Mouse (Mus musculus) cerebellum, adult (tissue): ENCODE results near the gene Cacng5.

ENCODE experiments used
- ATAC-seq: cut with Nextera tagmentation; 2 replicates; pipeline ENCODE4 v1.9.2; 2017; ENCODE audit warnings: mild to moderate bottlenecking, moderate library complexity, mixed read lengths; ENCODE audit not compliant: insufficient number of reproducible peaks, low FRiP score, low TSS enrichment

Gene Cacng5

DNA sequence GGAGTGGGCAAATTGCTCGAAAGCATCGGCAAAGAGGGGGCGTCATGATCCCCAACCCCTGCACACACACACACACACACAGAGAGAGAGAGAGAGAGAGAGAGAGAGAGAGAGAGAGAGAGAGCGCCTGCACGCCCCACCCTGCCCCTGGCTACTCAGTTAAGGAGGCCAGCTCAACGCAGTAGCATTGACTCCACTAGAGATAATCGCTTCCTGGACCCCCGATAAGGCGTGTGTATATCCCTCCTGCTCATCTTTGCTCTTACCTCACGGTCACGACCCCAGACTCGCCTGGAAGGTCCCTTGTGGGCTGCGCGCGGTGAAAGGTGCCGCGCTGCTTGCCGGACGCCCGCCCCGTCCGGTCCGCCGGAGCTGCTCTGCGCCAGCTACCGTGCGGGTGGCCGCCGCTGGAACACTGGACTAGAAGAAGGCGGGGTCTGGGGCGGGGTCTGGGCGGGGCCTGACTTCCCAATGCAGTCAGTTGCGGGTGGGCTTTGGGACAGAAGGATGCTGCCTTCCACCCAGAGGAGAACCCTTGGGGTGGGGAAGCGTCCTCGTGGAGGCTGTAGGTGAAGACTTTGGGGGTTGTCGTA is at the start of gene Cacng5:
Cacng5 (minus strand) TSS at position 422 of the 593 bp plus-strand sequence.
- no peak for ATAC-seq

DNA sequence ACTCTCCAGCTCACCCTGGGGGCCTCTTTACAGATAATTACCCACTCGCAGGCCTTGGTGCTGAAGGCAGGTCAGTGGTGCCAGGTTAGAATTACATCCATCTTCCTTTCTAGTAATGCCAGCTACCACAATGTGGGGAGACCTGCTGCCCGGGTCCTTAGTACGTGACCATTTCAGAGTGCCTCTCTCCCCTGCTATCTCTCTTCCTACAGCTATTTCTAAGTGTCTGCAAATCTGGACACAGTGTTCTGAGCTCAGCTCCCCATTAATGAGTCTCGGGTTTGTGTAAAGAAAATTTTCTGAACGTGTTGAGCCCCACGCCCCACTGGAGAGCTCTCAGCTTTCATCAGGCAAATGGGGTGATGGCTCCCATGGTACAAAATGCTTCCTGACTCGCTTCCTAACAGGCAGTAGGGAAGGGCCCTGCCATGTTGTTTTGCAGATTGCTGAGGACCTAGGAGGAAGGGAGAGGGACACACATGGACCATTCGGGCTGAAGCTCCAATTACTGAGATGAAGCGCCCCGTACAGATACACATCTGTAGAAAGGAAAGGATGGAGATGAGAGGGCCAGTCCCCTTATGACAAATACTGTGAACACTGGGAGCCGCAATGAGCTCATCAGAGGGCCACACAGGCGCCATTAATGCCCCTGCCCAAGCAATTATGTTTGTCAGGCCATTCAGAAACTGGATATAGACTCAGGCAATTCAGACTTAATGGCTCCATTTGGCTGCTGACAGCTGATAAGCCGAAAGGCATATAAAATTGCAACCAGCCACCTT is 42.9 kb upstream of the Cacng5 start:
- ATAC-seq: no peak

DNA sequence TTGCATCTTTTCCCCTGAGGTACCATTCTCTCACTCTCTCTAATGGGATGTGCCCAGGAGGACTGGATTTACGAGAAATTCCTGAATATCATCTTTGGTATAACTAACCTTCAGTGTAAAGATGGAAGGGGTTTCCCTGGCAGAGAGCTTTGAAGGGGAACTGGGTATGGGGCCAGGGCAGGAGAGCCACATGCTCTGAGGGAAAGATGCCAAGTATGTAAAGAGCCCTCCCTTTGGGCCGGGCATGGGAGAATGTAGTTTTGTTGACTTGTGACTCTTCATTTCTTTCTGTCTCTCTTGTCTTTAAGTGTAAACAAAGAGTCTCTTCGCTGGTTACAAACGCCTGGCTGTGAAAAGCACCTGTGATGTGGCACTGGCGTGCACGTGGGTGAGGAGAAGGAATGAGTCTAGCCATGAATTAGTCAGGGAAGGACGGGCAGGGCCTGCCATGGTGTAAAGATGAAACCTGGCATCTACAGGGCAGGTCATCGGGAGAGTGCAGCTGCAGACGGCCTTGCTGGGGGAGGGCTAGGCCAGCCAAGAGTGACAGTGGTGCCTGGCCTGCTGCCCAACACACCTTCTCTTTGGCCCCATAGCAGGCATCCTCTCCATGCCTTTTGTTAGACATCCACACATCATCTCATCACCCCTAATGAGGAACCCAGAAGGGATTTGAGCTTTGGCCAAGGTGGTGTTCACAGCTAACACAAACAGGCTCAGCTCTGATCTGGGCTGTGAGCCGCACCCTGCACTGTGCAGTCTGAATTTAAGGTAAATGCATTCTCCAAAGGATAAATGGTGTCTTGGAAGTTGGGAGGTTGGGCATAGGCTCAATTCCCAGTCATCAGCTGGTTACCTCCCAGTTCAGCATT is 40.6 kb upstream of the Cacng5 start:
- ATAC-seq: no peak

DNA sequence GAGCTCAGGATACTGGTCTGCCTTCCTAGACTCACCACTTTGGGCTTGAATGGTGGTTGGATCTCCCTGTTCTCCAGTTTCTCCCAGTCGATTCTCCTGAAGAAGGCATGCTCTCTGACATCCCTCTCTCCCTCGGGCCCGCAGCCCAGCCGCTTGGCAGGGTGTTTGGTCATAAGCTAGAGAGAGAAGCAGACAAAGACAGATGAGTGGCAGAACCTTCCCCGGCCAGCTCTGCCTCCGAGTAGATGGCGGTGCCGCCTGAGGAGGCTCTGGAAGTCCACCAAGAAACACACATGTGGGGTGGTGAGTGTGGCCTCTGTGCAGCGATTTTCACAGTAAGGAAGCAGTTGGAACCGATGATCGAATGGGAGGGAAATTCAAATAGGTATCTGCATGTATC is 36.6 kb upstream of the Cacng5 start:
- ATAC-seq: peak; percentile 36; the same call in 1 of the 2 replicates

DNA sequence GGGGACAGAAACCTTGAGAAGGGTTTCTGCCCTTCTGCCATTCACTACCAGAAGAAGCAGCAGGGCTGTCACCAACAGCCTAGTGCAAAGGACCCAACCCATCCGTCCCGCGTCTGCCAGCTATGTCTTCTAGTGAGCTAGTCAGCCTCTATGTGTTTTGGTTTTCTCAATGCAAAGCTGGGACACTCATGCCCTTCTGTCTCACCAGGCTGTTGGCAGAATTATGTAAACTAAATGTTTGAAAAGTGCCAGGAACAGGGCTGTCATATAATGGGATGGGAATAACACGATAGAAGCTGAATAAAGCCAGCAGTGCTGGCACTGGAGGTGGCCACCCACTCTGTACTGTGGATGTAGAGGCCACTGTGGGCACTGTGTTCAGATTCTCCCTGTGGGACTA is 35.8 kb upstream of the Cacng5 start:
- no peak for ATAC-seq

DNA sequence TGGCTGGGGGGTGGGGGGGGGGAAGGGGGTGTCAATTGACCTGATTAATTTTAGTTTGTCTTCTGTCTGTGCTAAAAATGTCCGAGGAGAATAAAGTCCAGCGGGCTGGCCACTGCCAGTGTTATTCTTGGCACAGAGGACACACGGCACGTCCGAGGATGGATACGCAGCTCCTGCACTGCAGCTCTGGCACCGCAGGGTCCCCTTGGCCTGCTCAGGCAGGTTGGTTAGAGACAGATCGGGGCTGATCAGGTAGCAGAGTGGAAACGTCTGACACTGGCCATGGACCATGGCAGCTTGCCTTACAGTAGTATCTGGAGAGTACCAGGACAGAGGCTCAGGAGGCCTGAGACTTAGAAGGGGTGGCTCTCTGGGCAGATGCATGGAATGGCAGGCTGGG is 35.4 kb upstream of the Cacng5 start:
- ATAC-seq: no peak

DNA sequence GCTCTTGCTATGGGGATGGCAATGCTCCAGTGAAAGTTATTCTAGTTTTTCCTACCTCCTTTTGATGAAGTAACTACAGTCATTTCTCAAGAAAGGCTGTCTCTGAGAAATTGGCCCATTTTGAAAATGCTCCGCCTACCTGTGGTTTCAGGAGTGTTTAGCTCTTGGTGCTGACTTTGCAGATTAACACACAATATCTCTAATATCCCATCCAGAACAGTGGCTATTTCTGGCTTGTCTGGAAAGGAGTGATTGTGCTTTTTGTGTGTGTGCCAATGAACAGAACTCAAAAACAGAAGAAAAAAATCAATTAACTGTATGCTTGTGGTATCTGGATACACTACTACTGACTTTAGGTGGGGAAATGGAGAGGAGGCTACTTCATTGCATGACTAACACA is 33.1 kb upstream of the Cacng5 start:
- no peak for ATAC-seq

DNA sequence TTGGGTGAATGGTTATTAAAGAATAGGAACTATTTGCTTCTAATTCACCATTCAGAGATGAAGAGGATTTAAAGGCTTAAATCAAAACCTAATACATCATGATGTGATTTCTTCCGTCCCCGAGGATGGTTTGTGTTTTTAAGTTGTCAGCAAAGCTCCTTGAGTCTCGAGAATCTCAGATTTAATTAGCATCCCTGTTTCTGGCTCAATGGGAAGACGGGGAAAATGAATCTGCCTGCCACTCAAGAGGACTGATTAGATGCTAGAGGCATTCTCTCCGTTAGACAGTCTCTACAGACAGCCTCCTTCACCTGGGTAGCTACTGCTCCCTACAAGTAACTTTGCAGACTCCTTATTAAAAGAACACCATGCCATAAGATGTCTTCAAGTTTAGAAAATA is 32.0 kb upstream of the Cacng5 start:
- ATAC-seq: no peak

DNA sequence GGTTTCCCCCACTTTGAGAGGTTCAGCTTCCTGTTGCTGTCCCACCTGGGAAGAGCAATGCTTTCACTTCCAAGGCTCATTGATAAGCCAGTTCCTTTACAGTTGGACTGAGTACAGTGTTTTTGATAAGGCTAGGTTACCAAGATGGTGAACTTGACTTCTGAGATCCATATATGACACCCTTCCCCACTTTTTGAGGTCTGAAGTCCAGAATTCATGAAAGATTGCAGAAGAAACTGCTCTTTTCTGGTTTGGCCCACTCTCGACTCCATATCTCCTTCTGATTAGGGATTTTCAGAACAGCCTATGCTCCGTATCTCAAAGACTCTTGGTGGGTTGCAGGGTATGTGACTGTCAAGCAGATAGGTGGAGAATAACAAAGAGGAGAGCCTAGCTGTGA is 22.1 kb upstream of the Cacng5 start:
- ATAC-seq: no peak

DNA sequence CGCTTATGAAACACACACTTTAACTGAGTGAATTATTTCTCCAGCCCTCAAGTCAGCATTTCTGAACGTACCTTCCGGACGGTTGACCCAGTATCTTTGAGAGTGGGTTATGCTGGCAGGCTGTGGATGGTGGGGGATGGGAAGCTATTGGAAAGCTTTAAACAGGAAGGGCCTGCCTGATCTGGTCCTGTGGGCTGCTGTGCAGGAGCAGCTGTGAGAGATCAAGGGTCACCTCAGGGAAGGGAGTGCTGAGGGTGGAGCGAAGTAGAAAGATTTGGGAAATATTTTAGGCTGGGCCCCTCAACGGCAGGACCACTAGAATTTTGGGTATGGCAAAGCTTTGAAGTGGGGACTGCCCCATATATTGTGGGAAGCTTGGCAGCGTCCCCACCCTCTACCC is 16.9 kb upstream of the Cacng5 start:
- ATAC-seq: no peak

DNA sequence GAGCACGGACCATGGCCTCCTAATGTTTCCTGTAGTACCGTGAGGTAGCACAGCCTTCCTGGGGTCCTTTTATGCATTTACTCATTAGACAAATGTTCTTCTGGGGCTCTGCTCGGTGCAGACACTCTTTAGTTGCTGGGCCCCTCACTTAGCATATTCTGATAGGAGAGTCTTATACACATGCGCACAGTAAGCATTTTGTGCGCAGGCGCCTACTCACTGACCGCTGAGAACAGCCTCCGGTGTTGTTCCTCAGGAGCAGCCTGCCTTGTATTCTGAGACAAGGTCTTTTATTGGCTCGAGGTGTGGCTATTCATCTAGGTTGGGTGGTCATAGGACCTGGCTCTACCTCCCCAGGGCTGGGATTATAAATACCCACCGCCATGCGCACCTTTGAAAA is 16.4 kb upstream of the Cacng5 start:
- ATAC-seq: no peak

DNA sequence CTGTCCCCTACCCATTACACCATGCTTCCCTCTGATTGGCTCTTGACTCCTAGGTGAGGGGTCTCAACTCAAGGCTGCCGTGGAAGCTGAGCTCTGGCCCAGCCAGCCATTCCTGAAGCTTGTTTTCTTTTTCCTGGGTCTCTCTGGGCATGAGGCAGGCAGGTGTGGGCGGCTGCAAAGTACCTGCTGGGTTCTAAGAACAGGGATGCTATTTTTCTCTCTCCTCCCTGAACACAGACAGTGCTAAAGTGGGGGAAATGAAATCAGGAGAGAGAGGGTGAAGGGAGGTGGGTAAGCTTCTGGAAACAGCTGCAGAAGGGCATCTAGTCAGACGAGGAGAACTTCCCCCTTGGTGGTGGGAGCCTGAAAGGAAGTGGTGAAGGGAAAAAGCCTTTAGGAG is 14.9 kb upstream of the Cacng5 start:
- ATAC-seq: no peak

DNA sequence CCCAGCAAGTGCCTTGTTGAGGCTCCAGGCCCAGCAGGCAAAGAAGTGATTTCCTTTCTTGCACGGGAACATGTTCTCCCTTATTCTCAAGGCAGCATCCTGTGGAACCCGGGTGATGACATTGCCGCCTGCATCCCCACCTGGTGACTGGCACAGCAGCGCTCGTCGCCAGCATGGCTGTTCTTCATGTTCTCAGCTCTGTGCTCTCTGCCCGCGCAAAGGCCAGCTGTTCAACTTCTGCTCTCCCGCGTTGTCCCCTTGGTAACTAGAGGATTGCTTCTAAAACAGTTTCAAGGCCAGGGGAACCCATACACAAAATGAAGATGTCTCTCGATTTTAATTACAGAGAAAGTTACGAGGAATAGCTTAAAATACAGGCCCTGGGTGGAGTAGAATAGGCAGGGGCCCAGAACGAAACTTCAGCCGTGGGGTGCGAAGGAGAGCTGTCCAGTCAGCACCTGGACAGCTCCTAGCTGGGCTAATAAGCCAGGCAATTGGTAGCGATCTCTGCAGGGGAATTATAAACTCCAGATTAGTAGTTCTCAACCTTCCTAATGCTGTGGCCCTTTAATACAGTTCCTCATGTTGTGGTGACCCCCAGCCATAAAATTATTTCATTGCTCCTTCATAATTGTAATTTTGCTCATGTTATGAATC is 5.1 kb upstream of the Cacng5 start:
- no peak for ATAC-seq

DNA sequence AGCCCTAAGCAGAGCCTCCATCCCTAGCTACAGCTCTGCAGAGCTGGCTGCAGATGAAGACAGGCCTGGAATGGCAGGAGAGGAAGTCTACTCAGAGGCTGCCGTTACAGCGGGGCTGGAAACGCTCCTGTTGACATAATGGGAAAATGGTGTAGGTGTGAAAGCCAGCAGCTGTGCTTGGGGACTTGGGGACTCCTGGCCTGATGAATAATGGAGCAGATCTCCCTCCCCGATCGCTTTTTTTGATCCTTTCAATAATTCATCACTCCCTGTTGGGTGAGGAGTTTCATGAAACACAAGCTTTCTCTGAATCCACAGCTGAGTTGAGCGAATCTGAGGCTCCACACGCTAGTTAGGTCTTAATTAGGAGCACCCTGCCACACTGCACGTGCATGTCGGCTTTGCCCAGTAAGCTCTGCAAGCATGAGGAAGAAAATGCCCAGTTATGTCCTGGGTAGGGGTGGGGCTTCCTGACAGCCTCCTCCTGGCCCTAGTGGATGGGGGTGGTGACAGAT is 2.9 kb upstream of the Cacng5 start:
- ATAC-seq: no peak

DNA sequence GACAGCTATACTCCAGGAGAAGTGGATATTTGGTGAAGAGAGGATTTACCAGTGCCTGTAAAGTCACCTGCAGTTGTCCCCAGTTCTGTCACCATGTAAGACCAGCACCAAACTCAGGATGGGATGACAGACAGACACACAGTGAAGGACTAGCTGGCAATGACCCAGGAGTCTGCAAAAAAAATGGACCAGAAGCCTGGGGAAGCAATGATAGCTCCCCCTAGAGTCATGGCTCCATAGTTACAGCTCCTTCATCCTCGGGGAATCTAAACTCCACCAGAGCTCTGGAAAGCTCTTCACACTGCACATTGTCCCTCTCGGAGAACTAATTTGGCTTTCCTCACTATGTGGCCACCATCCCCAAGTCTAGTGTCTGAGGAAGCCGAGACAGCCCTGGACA is 1.5 kb downstream of the Cacng5 start:
- no peak for ATAC-seq

DNA sequence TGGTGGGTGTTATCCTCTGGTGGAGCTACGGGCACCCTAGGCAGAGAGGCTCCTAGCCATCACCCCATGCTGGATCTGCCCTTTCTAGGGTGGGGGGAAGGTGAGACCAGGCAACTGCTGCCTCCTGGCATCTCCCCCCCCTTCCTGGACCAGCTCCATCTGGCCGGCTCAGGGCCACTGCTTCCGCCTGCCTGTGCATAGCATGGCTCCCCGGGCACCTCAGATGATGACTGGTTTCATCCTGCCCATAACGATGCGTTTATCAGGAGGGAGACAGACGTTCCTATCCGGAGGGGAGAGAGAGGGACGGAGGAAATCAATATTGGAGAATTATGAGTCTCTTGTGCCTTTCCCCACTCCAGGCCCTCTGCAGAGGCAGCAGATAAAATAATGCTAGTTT is 9.5 kb downstream of the Cacng5 start:
- ATAC-seq: no peak

DNA sequence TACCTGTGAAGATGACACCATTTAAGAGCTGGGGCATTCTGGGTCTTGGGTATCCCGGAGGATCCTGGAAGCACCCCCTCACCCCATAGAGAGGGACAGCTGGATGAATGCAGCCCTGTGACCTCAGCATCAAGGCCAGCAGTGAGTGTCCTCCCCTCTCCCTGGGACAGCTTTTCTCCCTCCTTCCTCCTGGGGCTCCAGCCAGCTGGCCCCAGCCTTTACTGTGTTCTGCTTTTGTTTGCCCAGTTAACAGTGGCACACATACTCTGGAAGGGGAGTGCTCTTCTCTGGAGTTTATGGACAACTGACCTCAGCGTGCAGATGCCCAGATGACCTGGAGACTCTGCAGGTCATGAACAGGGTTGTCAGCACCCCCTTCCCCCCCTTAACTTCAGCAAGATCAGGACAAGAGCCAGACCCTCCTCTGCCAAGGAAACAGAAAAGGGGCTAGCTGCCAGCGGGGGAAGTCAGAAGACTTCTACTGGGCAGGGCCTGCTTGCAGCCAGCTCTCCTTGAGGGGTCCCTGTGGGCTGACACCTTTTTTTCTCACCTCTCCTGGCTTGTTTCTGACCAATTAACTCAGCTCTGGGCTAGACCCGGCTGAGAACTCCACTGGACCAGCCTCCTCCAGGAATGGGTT is 10.8 kb downstream of the Cacng5 start:
- ATAC-seq: no peak

DNA sequence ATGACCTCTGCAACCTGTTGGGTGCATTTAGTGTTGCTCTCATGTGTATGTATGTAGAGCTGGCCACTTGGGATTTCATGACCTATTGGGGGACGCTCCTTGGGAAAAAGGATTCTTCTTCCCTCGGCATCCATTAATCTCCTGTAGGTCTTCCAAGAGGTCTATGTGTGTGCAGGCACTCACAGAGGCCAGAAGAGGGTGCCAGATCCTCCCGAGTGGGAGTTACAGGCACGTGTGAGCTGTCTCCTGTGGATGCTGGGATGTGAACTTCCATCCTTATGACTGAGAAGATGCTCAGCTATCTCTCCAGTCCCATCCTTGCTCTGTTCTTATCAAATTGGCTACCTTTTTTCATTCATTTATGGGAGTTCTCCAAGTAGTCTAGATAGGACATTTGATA is 14.4 kb downstream of the Cacng5 start:
- ATAC-seq: no peak

DNA sequence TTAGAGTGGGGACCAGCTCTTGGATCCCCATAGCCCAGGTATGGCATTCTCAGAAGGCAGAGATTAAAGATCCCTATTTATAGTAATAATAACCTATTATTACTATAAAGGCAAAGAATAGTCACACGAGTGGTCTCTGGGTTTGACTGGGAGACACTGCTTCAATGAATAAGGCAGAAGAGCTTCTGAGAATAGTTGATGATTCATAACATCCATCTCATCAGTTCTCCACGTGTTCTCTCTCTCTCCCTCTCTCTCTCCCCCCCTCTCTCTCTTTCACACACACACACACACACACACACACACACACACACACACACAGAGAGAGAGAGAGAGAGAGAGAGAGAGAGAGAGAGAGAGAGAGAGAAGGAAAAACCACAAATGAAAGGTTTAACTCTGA is 16.2 kb downstream of the Cacng5 start:
- no peak for ATAC-seq

DNA sequence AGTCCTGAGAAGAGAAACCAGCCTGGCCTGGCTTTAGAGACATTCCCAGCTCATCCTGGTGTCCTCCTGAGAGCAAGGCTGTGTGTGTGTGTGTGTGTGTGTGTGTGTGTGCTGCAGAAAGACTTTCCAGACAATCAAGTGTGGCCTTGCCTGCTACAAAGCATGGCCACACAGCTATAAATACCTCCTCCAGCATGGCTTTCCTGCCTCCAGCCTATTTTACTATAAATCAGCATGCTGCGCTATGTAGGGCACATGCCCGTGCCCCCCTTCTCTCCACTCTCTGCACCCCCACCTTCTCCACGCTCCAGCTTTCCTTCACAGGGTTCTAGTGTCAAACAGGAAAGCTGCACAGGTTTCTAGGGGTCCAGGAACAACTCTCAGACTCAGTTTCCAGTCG is 19.2 kb downstream of the Cacng5 start:
- ATAC-seq: no peak
